Mouse (Mus musculus) bone marrow macrophage, adult 2 months (primary cell): ENCODE data around the gene Pcbp2. TPM values are rescaled to one million over a fixed set of nuclear protein-coding genes. Genes with fewer than 3 reads are reported as not detected.

ENCODE experiments used
- H3K27ac ChIP-seq: 2 replicates; pipeline ENCODE4 v1.5.1; 2012; ENCODE audit warnings: low read depth, low read length; ENCODE audit not compliant: insufficient read depth
- H3K4me1 ChIP-seq: 2 replicates; pipeline ENCODE4 v1.6.1; 2012; ENCODE audit warnings: low read length; ENCODE audit not compliant: control insufficient read depth, insufficient read depth
- H3K4me3 ChIP-seq: 2 replicates; pipeline ENCODE4 v1.5.1; 2012; ENCODE audit warnings: mild to moderate bottlenecking, low read length, moderate library complexity; ENCODE audit not compliant: insufficient read depth
- CTCF ChIP-seq: IDR thresholded peaks from 2 replicates; pipeline ENCODE4 v1.5.1; 2012; ENCODE audit warnings: low read depth, mild to moderate bottlenecking, low read length, moderate library complexity
- POLR2A ChIP-seq: IDR thresholded peaks from 2 replicates; pipeline ENCODE4 v1.6.1; 2012; ENCODE audit warnings: mild to moderate bottlenecking, low read depth, low read length, borderline replicate concordance
- polyA plus RNA-seq: library from polyadenylated mRNA; stranded (reverse); fragments of >200 nt; gene quantifications from 2 replicates; pipeline ENCODE4 v1.2.4, GENCODE M21; 2012; ENCODE audit not compliant: missing spikeins, insufficient read depth, insufficient read length

The Pcbp2 gene
- polyA plus RNA-seq, 1 experiment, result 763 TPM

DNA sequence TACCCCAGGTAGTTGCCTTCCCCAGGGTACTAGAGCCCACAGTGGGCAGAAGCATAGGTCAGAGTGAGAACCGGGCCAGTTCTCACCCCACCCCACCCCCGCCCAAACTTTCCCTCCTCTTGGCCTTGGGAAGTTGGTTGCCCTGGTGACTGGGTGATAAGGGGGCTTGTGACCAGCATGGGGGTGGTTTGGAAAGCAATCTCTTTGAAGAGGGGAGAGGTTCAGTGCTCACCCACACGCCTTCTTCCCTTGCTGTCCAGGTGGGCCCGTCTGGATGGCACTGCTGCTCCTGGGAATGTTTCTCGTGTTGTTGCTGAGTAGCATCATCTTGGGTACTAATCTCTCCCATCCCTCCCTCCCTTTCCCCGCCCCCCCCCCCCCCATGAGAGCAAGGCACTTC, 23.9 kb upstream of the Pcbp2 start:
- TF ChIP-seq CTCF, result no peak
- no peak for TF ChIP-seq POLR2A
- H3K4me1 ChIP-seq, result peaks cover 4% of the 10 kb centered on the region; the same call in 1 of the 2 replicates
- H3K4me3 ChIP-seq, result no peak overlapping the region
- no peak overlapping the region for H3K27ac ChIP-seq

DNA sequence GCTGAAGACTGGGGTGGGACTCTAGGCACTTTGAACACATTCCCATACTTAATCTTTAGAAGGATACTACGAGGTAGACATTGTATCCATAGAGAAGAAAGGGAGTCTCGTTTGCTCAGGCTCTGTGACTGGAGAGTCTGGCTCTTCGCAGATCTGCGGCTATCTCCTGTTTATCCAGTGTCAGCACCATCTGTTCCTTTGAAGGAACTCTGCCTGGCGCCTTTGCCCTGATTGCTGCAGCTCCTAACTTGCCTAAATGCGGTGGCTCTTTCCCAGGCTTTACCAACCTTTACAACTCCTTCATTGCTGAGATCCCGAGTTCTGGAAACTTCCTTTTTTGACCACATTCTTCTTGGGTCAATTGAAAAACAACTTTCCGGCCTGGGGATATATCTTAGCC, 21.0 kb upstream of the Pcbp2 start:
- Histone ChIP-seq H3K4me1 (peaks cover 4% of the 10 kb centered on the region; the same call in 1 of the 2 replicates), H3K27ac (no peak overlapping the region), H3K4me3 (no peak overlapping the region)
- TF ChIP-seq POLR2A (no peak), CTCF (no peak)

DNA sequence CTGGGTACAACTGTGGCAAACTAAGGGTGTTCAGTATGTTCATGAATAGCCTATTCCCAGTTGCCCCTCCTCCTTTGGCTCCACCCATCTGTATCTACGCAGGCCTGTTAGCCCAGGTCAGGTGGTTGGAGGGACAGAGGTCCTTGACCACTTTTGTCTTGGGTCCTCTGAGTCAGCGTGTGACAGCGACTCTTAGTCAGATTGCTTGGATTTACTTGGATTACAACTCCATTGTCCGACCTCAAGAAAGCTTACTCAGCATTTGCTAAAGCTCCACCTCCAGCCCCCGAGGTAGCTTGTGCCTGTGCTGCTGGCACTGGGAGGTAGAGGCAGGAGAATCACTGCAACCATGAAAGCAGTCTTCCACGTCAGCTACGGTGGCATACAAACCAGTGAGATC, 19.4 kb upstream of the Pcbp2 start:
- Histone ChIP-seq H3K4me1 (peaks cover 4% of the 10 kb centered on the region; the same call in 1 of the 2 replicates), H3K27ac (no peak overlapping the region), H3K4me3 (no peak overlapping the region)
- TF ChIP-seq POLR2A (no peak), CTCF (no peak)

DNA sequence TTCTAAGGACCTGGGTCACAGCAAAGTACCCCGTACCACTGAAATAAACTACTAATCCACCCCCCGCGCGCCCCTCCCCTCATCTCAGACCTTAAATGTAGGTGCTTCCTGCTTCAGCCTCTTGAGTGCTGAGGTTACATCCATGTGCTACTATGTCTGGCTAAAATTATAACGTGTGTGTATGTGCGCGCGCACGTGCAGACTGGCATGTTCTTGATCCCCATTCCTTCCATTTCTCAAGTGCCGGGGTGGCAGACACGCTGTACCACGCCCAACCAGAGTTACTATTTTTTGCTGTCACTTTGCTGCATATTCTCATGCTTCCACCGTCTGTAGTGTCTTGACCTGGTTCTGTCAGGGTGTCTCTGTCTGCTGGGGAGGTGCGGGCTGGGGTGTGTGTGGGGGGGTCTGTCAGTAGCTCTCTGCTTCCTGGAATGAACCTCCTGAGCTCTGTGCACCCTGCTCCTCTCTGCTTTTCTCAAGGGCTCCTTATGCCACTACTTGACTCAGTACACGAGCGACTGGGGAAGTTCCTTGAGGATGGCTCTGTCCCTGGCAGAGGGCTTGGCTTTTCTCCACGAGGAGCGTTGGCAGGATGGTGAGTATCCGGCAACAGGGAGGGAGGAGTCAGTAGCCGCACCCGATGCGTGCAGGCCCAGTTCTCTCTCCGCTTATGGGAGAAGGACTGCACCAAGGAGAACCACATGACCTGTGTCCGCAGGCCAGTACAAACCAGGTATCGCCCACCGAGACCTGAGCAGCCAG, 18.5 kb upstream of the Pcbp2 start:
- H3K27ac ChIP-seq, result no peak overlapping the region
- peaks cover 4% of the 10 kb centered on the region; the same call in 1 of the 2 replicates for H3K4me1 ChIP-seq
- no peak for TF ChIP-seq CTCF
- no peak for TF ChIP-seq POLR2A
- H3K4me3 ChIP-seq, result no peak overlapping the region

DNA sequence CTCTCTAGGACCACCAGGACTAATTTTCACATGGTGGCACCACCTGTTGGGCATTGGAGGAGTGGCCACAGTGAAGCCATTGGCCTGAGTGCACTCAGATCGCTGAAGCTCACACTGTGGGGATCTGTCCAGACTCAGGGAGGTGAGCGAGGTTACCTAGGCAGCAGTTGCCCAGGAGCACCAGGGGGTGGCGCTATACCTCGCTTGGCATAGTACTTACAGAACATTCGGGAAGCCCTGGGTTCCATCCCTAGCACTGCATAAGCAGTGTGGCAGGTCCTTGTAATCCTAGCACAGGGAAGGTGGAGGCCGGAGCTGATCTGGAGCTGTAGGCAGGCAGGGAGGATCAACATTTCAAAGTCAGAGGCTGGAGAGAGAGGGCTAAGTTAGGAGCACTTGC, 14.3 kb upstream of the Pcbp2 start:
- TF ChIP-seq POLR2A (no peak), CTCF (peak; percentile 76)
- H3K4me1 ChIP-seq, result peaks cover 15% of the 10 kb centered on the region
- H3K4me3 ChIP-seq, result no peak overlapping the region
- H3K27ac ChIP-seq, result no peak overlapping the region

DNA sequence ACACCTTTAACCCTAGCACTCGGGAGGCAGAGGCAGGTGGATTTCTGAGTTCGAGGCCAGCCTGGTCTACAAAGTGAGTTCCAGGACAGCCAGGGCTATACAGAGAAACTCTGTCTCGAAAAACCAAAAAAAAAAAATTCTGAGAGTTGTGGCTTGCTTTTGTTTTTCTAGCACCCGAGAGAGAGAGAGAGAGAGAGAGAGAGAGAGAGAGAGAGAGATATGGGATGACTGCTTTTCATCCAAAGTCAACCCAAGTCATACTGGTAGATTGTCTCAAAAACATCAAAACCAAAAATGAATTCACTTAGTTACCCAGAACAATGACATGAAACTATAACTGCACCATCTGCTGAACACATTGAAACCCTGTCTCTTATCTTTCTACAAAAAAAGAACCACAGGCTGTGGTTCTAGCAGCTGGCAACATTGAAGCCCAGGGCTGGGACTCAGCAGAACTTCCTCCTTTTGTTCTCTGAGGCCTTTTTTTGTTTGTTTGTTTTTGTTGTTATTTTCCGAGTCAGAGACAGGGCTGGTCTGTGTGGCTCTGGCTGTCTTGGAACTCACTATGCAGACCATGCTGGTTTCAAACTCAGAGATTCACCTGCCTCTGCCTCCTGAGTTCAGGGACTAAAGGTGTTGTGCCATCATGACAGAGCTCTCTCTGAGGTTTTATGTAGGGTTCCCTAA, 12.1 kb upstream of the Pcbp2 start:
- no peak for TF ChIP-seq CTCF
- no peak for TF ChIP-seq POLR2A
- peaks cover 25% of the 10 kb centered on the region for H3K4me1 ChIP-seq
- H3K4me3 ChIP-seq, result peak overlapping the region; percentile 78; the same call in 1 of the 2 replicates
- H3K27ac ChIP-seq, result peak overlapping the region; percentile 51

DNA sequence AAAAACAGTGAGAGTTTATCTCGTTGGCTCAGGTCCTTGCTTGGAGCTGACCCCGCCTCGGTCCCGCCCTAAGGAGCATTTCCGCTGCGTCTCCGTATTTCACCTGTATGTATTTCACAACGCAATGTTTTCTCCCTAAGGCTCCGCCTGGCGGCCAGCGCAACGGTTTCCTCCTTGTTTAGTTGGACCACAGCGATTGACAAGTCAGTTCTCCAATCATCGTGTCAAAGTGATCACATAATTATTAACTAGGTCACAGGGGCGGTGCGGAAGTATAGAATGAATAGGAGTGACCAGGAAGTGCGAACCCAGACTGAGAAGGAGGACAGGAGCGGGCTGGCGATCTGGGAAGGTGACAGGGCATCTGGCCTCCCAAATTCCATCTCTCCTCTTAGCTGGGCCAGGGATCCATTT, 11.4 kb upstream of the Pcbp2 start, which contains the start of gene Prr13:
Gene Prr13, plus strand, starts transcription at position 125 of the 414 bp plus-strand sequence.
- peak within 1 kb of the TSS; percentile 53 for H3K27ac ChIP-seq
- peaks cover 25% of the 10 kb centered on the region for H3K4me1 ChIP-seq
- H3K4me3 ChIP-seq, result peak within 1 kb of the TSS; percentile 78
- TF ChIP-seq POLR2A, result no peak
- TF ChIP-seq CTCF, result peak; percentile 22; the same call in 1 of the 2 replicates

DNA sequence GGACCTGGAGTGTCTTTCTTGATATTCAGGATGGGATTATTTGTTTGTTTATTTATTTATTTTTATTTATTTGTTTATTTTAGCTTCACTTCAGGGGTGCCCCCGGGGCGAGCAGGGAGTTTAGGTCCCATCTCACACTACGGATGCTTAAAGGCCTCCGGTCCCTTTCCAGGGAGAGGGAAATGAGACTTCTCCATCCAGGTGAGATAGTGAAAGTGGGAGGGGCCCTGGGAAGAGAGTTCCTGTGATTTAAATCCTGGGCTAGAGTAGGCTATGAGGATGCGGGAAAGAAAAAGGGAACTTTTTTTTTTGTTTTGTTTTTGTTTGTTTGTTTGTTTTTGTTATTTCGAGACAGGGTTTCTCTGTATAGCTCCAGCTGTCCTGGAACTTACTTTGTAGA, 11.0 kb upstream of the Pcbp2 start:
- H3K4me1 ChIP-seq, result peaks cover 25% of the 10 kb centered on the region
- H3K27ac ChIP-seq, result peak overlapping the region; percentile 53
- TF ChIP-seq CTCF (no peak), POLR2A (no peak)

DNA sequence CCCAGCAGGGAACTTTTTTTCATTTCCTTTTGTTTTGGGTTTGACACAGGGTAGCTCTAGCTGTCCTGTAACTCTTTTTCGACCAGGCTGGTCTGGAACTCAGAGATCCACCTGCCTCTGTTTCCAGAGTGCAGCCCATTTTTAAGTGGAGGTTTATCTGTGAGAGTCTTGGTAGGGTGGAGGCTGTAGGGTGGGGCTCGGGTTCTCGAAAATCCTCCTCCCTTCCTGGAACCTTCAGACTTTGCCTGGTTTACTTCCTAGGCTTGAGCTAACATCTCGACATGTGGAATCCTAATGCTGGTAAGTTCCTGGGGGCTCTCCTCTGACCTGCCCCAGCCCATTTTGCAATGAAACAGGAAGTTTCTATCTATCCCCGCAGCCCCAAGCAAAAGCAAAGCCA, 10.5 kb upstream of the Pcbp2 start:
- Histone ChIP-seq H3K4me1 (peaks cover 25% of the 10 kb centered on the region), H3K4me3 (peak overlapping the region; percentile 78), H3K27ac (peak overlapping the region; percentile 41)
- TF ChIP-seq CTCF, result no peak
- no peak for TF ChIP-seq POLR2A

More for the DNA sequence above, 11.0 kb upstream of the Pcbp2 start:
- peak overlapping the region; percentile 78 for H3K4me3 ChIP-seq

DNA sequence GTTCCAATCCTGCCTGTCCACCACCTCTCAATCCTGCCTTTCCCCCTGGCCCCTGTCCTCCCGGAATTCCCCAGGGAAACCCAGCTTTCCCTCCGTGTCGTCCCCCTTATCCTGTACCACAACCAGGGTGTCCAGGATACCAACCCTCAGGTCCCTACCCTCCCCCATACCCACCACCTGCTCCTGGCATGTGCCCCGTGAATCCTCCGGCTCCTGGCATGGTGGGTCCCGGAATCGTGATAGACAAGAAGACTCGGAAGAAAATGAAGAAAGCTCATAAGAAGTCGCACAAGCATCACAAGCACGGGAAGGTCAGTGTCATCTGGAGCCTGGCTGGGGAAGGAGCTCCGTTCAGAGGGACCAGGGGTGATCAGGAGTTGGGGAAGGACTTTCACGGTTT, 9.9 kb upstream of the Pcbp2 start:
- Histone ChIP-seq H3K4me3 (peak overlapping the region; percentile 78), H3K4me1 (peaks cover 25% of the 10 kb centered on the region)
- TF ChIP-seq POLR2A (no peak), CTCF (no peak)

More for the DNA sequence above, 9.9 kb upstream of the Pcbp2 start:
- 0 out of 2 replicates have a peak overlapping the region, but pooled peaks have one; percentile 41 for H3K27ac ChIP-seq
